Comparison of ENCODE assay signal across 12 mouse cellular contexts in genomic region chr11:72982516-72982915, GRCm38 (mm10).
"Had no signal": no experiment of that assay in that cellular context is flagged by ENCODE, and none has a peak within 500 bp of the region (broad histone marks: within the 10 kb centered on the region; RNA-seq: fewer than 3 reads in every experiment).

No protein-coding gene starts in this region.

- DNase-seq: gastrocnemius, postnatal 14 days; gastrocnemius, postnatal 36 days; heart, adult 11 months; heart, adult 2 months; heart, postnatal 14 days; heart, postnatal 36 days; kidney, adult 11 months; kidney, adult 2 months; kidney, adult 9 months; kidney, postnatal 14 days; layer of hippocampus, adult 9-11 months; layer of hippocampus, postnatal 36 days had no signal
